Mouse (Mus musculus) layer of hippocampus, adult 2 months (tissue): ENCODE data around the gene Dhx30. TPM values are rescaled to one million over a fixed set of nuclear protein-coding genes. Genes with fewer than 3 reads are reported as not detected.
A peak's percentile ranks its signal among the peaks of the same experiment; 100 is the strongest.

Experiments
- DNase-seq, 2 experiments: peaks; one replicate each; pipeline ENCODE4 v3.0.0; 2022; ENCODE audit warnings: low spot score in 2 of 2
- H3K27ac ChIP-seq: fragments of 200-600 bp; 2 replicates; pipeline ENCODE4 v1.8.1; 2022
- H3K4me3 ChIP-seq: fragments of 200-600 bp; 2 replicates; pipeline ENCODE4 v1.8.1; 2022; ENCODE audit warnings: mild to moderate bottlenecking
- CTCF ChIP-seq: fragments of 200-600 bp; conservative IDR thresholded peaks from 2 replicates; pipeline ENCODE4 v1.8.1; 2022; ENCODE audit warnings: antibody characterized with exemption, mild to moderate bottlenecking, moderate library complexity
- total RNA-seq, 2 experiments: library from RNA; stranded (reverse); gene quantifications; 2 replicates each; pipeline ENCODE4 v1.2.3; 2021

The Dhx30 gene
- total RNA-seq, 2 experiments from 2014 or later = 158 to 163 TPM

DNA sequence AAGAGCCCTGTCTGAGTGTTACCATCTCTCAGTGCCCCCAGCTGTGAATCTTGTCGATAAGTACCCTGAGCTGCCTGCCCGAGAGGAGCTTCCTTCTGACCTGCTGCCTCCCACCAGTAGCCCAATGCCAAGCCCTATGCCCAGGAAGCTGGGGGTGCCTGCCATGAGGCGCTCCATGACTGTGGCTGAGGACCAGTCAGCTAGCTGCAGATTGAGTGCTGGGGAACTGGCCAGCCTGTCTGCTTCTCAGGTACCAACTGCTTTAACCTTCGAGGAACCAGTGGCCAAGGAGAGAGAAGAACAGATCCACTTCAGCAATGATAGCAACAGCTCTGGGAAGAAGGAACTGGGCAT, 64.7 kb downstream of the Dhx30 start:
- Histone ChIP-seq H3K27ac (peak overlapping the region; percentile 97), H3K4me3 (peak overlapping the region; percentile 64)
- TF ChIP-seq CTCF = no peak
- no peak for DNase-seq

DNA sequence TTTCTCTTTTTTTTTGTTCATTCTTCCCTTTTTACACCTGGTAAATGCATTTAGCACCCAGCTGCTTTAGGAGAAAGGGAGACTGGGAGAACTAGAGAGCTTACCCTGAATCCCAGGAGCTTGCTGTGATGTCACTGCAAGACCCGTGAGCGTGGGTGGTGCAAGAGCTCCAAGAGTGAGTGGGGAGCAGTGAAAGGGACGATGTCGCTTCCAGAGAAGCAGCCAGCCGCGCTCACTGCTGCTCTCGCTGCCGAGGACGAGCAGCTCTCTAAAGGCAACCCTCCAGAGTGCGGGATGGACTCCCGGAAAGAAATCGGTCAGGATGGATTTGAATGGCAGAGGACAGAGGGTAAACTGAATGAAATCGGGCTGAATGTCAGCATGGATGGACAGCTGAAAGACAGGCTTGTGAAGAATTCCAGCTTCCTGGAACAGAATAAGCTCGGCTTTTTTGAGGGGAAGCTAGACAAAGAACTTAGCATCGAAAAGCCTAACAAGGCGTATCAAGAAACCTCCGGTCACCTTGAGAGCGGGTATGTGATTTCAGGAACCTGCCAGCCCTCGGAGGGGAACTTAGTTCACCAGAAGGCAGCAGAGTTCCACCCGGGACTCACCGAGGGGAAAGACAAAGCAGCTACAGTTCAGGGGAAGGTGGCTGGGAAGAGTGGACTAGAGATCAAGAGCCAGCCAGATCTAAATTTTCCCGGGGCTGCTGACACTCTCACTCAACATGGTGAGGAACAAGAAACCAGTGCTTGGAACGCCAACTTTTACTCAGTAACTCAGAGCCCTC, 65.6 kb downstream of the Dhx30 start:
- Histone ChIP-seq H3K27ac (peak overlapping the region; percentile 97), H3K4me3 (peak overlapping the region; percentile 64)
- peak; percentile 76 to 86 for DNase-seq
- TF ChIP-seq CTCF = no peak

DNA sequence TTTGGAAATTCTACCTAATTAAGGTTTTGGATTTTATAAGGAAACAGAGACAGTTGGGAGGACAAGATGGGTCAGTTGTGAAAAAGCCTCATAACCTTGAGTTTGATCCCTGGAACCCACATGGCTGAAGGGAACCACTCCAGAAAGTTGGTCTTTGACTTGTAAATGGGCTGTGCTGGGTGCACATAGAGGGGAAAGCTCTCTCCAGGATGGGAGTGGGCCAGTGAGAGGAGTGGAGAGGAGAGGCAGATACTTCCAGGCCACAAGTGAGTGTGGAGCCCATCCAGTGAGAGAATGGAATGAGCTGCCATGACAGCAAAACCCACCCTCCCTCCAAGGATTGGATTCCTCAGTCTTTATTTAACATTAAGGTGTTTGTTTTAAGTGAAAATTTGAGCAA, 66.4 kb downstream of the Dhx30 start:
- Histone ChIP-seq H3K27ac (peak overlapping the region; percentile 97), H3K4me3 (peak overlapping the region; percentile 64)
- no peak for TF ChIP-seq CTCF
- DNase-seq = no peak

DNA sequence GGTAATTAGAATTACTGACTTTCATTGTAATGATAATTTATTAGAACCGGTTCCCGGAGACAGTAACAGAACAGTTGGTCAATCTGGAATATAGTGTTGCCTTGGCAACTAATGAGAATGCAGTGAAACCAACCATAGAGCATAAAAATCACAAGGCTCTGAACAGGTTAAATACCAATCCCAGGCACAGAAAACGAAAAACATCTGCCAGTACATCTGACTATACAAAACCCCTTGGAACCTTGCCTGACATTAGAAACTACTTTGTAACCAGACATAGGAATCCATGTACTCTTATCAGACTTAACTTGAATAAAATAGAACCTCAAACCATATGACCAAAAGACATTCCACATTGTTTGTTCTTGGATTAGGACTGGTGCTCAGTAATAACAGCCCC, 69.8 kb downstream of the Dhx30 start:
- peak overlapping the region; percentile 58 for H3K27ac ChIP-seq
- H3K4me3 ChIP-seq = no peak overlapping the region
- TF ChIP-seq CTCF = no peak
- no peak for DNase-seq

DNA sequence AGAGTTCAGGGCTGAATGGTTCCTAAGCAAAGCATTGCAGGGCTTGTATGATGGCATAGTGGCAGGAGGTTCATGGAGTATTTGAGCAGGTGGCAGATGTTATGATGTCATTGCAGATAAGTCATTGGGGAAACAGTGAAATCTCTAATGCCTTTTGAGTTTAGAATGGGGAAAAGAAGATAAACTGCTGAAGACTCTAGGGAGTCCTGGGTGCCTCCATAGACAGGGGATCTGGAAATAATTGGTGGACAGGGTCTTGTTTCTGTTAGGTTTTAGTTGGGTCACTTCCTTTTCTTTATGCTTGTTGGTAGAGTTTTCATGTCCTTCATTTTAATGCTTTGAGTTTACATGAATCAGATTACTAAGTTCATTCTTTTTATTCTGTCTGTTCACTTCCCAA, 70.4 kb downstream of the Dhx30 start:
- no peak for TF ChIP-seq CTCF

DNA sequence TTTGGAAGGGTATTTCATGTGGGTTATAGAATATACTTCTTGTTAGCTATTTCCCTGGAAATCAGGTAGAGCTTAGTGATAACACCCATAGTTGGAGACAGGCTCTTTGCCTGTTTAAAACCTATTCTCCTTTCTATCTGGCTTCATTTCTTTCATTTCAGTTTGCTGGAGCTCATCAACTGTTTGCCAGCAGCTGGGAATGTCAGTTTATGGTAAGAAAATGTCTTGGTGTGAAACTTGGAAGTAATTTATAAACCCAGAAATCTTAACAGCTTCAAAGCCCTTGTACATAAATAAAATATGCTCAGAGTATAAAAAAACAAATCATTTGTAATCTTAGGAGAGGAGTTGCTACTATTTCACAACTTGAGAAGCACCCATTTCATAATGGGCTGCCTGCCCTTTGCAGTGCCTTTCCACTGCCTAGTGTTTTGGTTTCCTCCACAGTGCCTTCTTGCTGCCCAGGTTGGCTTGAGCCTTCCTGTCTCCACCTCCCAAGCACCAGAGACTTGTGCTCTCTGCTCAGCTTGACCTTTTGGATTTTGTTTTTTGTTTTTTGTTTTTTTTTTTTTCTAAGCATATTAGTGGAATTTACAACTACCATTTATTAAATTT, 71.8 kb downstream of the Dhx30 start:
- no peak for DNase-seq
- no peak for TF ChIP-seq CTCF
- Histone ChIP-seq H3K4me3 (no peak overlapping the region), H3K27ac (no peak overlapping the region; the same call in 1 of the 2 replicates)

More for the DNA sequence above, 70.4 kb downstream of the Dhx30 start:
- H3K27ac ChIP-seq = peak overlapping the region; percentile 58
- no peak overlapping the region for H3K4me3 ChIP-seq
- DNase-seq = no peak

DNA sequence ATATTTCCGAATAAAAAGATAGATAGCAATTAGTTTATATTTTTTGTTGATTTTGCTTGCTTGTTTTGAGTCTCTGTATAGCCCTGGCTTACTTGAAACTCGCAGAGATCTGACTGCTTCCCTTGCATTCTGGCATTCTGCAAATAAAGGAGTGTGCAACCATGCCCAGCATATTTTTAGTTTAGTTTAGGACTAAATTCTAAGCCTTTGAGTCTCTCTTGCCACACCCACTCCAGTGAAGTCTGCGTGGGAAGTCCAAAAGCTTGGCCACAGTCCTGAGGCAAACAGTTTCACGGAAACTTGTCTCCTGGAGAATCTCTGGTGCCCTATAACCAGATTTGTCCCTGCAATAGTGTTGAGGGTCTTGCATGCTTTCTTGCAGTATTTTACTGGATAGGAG, 73.3 kb downstream of the Dhx30 start:
- no peak for DNase-seq
- H3K27ac ChIP-seq = no peak overlapping the region
- no peak overlapping the region for H3K4me3 ChIP-seq
- TF ChIP-seq CTCF = no peak

DNA sequence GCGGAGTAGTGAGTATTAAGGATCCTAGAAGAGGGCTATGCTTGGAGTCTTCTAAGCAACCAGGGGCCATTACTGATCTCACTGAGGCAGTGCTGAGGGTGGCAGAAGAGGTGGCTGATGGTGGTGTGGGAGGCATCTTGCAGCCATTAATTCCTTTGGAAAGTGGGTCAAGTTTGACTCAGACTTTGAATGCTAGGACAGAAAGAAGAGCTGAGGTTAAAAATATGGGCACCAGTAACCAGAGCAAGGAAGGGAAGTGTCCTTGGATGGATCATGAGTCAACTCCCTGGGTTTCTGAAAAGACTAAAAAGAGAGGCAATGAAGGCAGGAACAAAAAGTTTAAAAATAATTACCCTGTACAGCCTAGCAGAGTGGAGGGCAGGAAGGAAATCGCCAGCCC, 79.1 kb downstream of the Dhx30 start:
- no peak for TF ChIP-seq CTCF
- DNase-seq = no peak
- Histone ChIP-seq H3K4me3 (no peak overlapping the region), H3K27ac (peak overlapping the region; percentile 73)

DNA sequence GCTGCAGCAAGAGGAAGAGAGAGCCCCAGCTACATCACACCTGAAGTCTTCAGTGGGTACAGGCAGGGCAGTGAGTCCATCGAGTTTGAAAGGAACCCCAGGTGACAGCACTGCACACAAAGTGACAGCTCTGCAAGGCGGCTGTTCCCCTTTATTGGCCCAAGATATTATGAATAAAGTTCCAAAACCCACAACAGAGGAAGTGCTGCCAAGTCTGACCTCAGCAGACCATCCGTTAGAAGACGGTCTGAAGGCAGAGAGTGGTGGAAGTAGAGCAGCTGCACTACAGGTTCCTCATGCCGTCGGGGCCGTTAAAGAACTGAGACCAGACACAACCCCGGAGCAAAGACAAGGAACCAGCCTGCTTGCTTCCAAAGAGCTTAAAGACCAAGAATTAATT, 79.7 kb downstream of the Dhx30 start:
- H3K4me3 ChIP-seq = no peak overlapping the region
- DNase-seq = no peak
- no peak for TF ChIP-seq CTCF
- H3K27ac ChIP-seq = peak overlapping the region; percentile 73

DNA sequence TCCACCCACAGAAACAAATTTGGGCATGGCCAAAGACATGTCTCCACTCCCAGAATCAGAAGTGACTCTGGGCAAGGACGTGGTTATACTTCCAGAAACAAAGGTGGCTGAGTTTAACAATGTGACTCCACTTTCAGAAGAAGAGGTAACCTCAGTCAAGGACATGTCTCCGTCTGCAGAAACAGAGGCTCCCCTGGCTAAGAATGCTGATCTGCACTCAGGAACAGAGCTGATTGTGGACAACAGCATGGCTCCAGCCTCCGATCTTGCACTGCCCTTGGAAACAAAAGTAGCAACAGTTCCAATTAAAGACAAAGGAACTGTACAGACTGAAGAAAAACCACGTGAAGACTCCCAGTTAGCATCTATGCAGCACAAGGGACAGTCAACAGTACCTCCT, 82.5 kb downstream of the Dhx30 start:
- no peak overlapping the region for H3K4me3 ChIP-seq
- no peak for DNase-seq
- TF ChIP-seq CTCF = no peak

More for the DNA sequence above, 82.5 kb downstream of the Dhx30 start:
- H3K27ac ChIP-seq = no peak overlapping the region

Other genes with a start within 250 kb of the Dhx30 start
- 1 to 10 TPM; 4.7 TPM for gene Cdc25a, start 242.3 kb downstream of the Dhx30 start, total RNA-seq
- 100 to 1,000 TPM; 578 to 579 TPM for gene Map4, start 186.4 kb downstream of the Dhx30 start, total RNA-seq
- gene Smarcc1, start 122 bp downstream of the Dhx30 start, total RNA-seq = 10 to 100 TPM; 59.7 to 60.3 TPM
- 100 to 1,000 TPM; 277 to 278 TPM for gene Cspg5, start 126.0 kb upstream of the Dhx30 start, total RNA-seq
- 10 to 100 TPM; 14.8 to 14.9 TPM for gene Elp6, start 187.3 kb upstream of the Dhx30 start, total RNA-seq
- 10 to 100 TPM; 93.4 to 95.0 TPM for gene Scap, start 215.5 kb upstream of the Dhx30 start, total RNA-seq